Mouse (Mus musculus) ES-CJ7 (cell line): ENCODE measurements around the gene Ttc3.
A peak's percentile ranks its signal among the peaks of the same experiment; 100 is the strongest.
"Not testable (repeated sequence)": the region's sequence is repeated elsewhere in the genome, so short reads cannot be mapped to it uniquely, and the experiment has no call there.

Experiments used
- DNase-seq: peaks from one replicate; pipeline ENCODE4 v3.0.0; 2011; ENCODE audit warnings: low read depth, low spot score

The Ttc3 gene

GRCm38 (mm10) chr16:94370173-94370914 is at the start of gene Ttc3:
Gene Ttc3 (plus strand): TSS chr16:94370618.
- DNase-seq, result peak; percentile 96

GRCm38 (mm10) chr16:94323681-94324080 is 46.7 kb upstream of the Ttc3 start:
- peak; percentile 32 for DNase-seq

- DNase-seq, result no peak
These were observed 44.4 kb upstream of the Ttc3 start for GRCm38 (mm10) chr16:94326008-94326407.

DNA sequence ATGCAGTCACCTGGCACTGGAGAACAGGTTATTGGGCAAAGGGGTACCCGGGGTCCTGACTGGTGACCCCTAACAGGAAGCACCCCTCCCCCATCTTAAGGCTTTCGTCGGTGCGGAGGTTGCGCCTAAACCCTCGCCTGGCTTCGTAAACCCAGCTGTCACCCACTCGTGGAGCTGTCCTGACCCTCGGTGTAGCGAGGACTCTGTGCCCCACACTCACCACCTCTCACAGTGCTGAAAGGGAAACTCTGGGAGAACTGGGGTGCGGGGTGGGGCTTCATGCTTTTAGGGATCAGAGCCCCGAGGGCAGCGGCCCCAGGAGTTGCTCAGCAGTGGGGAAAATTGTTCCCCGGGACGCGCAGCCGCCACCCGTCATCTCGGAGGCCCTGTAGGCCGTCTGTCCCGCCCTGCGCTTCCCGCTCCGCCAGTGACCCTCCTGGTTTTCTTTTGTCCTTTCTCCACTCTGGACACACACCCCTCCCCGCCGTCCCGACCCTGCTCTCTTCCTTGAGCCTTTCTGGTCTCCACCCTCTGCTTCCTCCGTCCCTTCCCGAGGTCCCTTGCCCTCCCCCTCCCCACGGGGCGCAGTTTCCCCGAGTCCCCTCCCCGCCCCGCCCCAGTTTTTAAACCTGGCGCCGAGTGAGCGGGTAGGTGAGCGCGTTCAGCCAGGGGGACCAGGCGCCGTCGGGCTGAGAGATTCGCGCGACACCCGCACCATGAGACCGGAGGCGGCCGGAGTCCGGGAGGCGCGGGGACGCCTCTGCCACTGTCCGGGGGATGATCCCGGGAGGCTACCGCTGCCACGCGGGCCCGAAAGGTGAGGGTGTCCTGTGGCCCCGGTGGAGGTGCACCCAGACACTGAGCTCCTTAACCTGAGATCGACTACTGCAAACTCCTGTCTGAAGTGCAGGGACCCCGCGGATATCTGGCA is 42.4 kb upstream of the Ttc3 start, which contains the start of gene Ripply3:
Ripply3 (plus strand) TSS at position 640 of the 931 bp plus-strand sequence.
- peak; percentile 63 for DNase-seq

DNA sequence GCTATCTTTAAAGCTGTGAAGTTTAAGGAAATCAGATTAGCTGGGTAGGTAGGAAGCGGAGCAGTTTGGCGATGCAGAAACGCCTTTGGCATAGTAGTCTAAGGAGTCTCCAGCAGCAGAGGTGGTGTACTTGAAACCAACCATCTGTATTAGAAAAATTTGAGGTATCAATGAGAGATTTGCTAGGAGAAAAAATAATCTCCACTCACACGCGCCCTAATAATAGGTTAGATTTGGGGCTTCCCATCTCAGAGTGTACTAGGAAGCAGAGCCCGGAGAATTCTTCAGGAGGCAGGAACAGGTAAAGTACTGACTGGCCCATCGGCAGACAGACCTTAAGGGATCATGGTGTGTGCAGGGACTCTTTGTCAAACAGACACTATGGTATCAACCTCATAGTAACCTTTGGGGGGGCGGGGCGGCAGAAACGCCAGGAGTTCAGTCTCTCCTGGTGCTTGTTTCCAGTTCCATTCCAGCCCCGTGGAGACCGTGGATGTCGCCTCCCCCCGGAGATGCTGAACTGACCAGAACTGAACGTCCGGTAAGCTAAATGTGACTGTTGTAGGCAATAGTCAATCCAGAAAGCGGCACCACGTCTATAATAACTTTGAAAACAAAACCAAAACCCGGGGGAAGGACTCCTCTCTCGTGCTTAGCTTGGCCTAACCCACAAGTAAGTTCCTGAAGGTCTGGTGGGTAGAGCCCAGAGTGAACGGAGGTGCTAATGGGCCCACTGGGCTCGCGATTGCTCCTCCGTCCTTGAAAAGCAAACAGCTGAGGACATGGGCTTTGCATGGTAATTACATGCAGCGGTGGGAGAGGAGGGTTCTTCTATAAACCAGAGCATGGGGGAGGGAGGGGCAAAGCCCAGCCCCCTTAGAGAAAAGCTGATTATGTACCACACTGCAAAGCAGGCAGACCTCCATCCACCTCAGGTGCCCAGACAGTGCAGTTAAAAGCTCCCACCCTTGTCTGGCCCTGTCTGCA is 41.2 kb upstream of the Ttc3 start:
- no peak for DNase-seq

DNA sequence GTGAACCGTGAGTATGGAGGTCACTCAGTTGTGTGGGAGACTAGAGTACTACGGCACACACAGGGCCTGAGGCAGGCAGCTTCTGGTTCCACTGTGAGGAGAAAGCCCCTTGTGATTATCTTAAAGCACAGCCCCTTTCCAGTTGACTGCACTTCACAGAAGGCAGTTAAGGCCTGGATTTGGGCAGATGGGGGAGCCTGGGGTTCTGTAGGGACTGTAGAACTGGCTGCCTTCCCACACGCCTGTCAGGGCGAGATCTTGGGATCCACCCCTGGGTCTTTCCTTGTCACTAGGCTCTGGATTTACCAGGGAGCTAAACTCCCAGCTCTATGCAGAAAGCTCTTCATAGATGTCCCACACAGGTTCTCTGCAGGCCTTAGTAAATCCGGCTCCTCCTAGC is 40.0 kb upstream of the Ttc3 start:
- no peak for DNase-seq

DNA sequence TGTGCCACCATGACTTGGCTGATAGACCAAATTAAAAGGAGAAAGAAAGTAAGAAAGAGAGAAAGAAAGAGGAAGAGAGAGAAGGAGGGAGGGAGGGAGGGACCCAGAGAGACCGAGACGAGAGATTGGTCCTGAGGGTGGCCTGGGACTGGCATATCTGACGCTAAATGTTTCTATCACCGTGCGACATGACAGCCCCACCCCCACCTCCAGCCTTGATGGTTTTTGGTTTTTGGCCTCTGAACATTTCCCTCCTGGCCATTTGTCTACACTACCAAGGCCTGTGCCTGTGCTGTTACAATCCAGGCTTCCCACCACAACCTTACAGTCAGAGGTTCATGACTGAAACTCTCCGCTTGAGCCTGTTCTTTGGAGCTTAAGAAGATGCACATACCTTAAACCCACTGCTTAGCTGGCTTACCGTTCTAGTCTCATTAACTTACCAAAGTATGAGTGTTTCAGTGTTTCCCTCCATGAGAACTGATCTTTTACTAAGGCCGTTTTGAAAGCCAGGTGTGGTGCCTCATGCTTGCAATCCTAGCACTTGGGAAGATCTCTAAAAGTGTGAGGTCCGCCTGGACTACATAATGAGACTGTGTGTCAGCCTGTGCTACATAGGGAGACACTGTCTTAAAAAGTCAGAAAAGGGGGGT is 39.1 kb upstream of the Ttc3 start:
- no peak for DNase-seq

DNA sequence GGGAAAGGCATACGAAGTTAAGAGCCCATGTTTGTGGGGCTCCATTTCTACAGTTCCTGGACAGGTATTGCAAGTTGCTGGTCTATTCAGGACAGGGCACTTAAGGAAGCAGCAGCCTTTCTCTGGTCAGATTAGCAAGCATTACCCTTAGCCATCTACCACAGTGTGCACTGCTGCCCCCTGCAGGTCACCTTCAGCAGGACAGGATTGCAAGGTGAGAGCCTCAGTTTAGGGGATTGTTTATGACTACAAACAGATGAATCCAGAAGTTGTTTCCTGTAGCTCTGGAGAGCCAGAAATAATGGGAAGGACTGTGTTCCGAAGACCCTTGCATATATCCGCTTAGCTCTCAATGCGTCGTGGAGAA is 38.5 kb upstream of the Ttc3 start:
- peak; percentile 80 for DNase-seq

GRCm38 (mm10) chr16:94335656-94336055 is 34.8 kb upstream of the Ttc3 start:
- no peak for DNase-seq

- not testable (repeated sequence) for DNase-seq
These were observed 31.0 kb upstream of the Ttc3 start for GRCm38 (mm10) chr16:94339164-94340160.

- no peak for DNase-seq
These were observed 24.7 kb upstream of the Ttc3 start for GRCm38 (mm10) chr16:94345733-94346132.

- DNase-seq, result no peak
These were observed 23.2 kb upstream of the Ttc3 start for GRCm38 (mm10) chr16:94347080-94347731.

GRCm38 (mm10) chr16:94348779-94349178 is 21.6 kb upstream of the Ttc3 start:
- no peak for DNase-seq

- DNase-seq, result no peak
These were observed 20.7 kb upstream of the Ttc3 start for GRCm38 (mm10) chr16:94349588-94350286.

DNA sequence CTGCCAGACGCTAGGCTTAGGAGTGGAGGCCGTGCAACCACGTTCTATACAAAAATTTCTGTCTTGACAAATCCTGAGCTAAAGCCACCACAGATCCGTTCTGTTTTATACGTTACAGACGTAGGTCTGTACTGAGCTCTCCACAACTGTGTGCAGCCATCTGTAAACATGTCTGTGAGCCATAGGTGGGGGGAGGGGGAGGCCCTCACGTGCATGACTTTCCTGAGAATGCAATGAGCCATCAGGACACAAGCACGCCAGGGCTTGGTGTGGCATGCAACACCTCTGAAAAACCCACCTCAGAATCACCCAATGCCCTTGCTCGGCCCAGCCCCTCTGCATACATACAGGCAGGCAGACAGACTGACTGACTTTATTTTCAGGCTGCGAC is 20.1 kb upstream of the Ttc3 start:
- DNase-seq, result no peak

- DNase-seq, result peak; percentile 45
These were observed 16.0 kb upstream of the Ttc3 start for GRCm38 (mm10) chr16:94354450-94354849.

- no peak for DNase-seq
These were observed 14.4 kb upstream of the Ttc3 start for GRCm38 (mm10) chr16:94356046-94356445.

- DNase-seq, result no peak
These were observed 13.5 kb upstream of the Ttc3 start for GRCm38 (mm10) chr16:94356776-94357494.
